Mouse (Mus musculus) testis, adult 2 months (tissue): ENCODE data around the gene Lrrc8d.

Source experiments
- CTCF ChIP-seq: fragments of 200-500 bp; IDR thresholded peaks from 2 replicates; pipeline ENCODE4 v1.5.1; 2012; ENCODE audit warnings: low read depth, mild to moderate bottlenecking, inconsistent platforms, low read length, moderate library complexity; ENCODE audit not compliant: control insufficient read depth, insufficient read depth, insufficient replicate concordance
- POLR2A ChIP-seq: fragments of 200-500 bp; IDR thresholded peaks from 2 replicates; pipeline ENCODE4 v1.6.1; 2012; ENCODE audit warnings: low read depth, mild to moderate bottlenecking, inconsistent platforms, low read length, moderate library complexity; ENCODE audit not compliant: control insufficient read depth

GRCm38 (mm10) chr5:105655100-105655734 lies 44.6 kb upstream of the Lrrc8d start:
- TF ChIP-seq POLR2A (no peak), CTCF (no peak)
